Comparison of ENCODE assay signal across 22 mouse cellular contexts in the genomic region with DNA sequence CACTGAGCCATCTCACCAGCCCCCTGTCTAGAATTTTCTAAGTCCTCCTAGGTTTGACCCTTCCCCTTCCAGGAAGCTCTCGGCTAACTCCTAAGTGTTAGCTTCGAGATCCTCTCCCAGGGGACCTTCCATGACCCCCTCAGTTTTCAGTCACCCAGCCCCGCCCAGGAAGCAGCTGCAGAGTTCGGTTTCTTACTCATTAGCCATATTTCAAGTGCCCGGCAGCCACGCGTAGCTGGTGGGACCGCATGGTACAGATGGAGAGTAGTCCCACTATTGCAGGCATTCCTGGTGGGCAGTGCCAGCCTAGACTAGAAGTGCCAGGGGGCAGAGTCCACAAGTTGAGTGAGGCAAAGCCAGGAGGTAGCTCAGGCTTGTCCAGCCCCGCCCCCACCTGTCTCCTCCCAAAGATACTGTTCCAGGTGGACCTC. TPM values are rescaled to one million over a fixed set of nuclear protein-coding genes. Genes with fewer than 3 reads are reported as not detected.
A peak's percentile ranks its signal among the peaks of the same experiment; 100 is the strongest.
DNase-seq lines count a peak whose midpoint lies in the region; ATAC-seq and TF ChIP-seq lines count a peak whose summit lies in the region.
"Had no signal": no experiment of that assay in that cellular context is flagged by ENCODE, and none has a peak within 500 bp of the region (broad histone marks: within the 10 kb centered on the region; RNA-seq: fewer than 3 reads in every experiment).

No protein-coding gene starts in this region.

- no peak overlapping the region for H3K4me3 ChIP-seq in kidney, adult 2 months (ENCODE audit: insufficient read depth, low read depth, low read length)
- no peak overlapping the region for H3K4me3 ChIP-seq in kidney, embryonic 15.5 days (replicated peaks)
- no peak overlapping the region for H3K4me3 ChIP-seq in hindbrain, embryonic 12.5 days
- no peak overlapping the region for H3K4me3 ChIP-seq in forebrain, embryonic 14.5 days (ENCODE audit: low read depth, low read length)
- H3K4me3 ChIP-seq: embryonic facial prominence, embryonic 15.5 days; gastrocnemius, adult 2 months; limb, embryonic 13.5 days had no signal

- no peak overlapping the region for H3K27ac ChIP-seq in kidney, adult 2 months (ENCODE audit: insufficient read depth, low read depth, low read length)
- H3K27ac ChIP-seq in kidney, embryonic 15.5 days = no peak overlapping the region
- H3K27ac ChIP-seq in hindbrain, embryonic 12.5 days = no peak overlapping the region
- H3K27ac ChIP-seq in forebrain, embryonic 14.5 days (ENCODE audit: low read depth, low read length) = no peak overlapping the region
- H3K27ac ChIP-seq: embryonic facial prominence, embryonic 15.5 days; gastrocnemius, adult 2 months; limb, embryonic 13.5 days; liver, embryonic 14.5 days had no signal

- no peak for TF ChIP-seq POLR2A in kidney, adult 2 months (IDR thresholded peaks at IDR 0.05; ENCODE audit: low read depth, low read length)

- TF ChIP-seq CTCF in kidney, adult 2 months (conservative IDR thresholded peaks at IDR 0.05; ENCODE audit: insufficient read depth, insufficient read length, low read depth, low read length) = no peak

- H3K27me3 ChIP-seq in kidney, adult 2 months (replicated peaks; ENCODE audit: control insufficient read depth, insufficient read depth, low read length) = no peaks in the 10 kb centered on the region
- peaks cover 14% of the 10 kb centered on the region; the same call in 1 of the 2 replicates for H3K27me3 ChIP-seq in kidney, embryonic 15.5 days
- peaks cover 12% of the 10 kb centered on the region for H3K27me3 ChIP-seq in hindbrain, embryonic 12.5 days
- no peaks in the 10 kb centered on the region for H3K27me3 ChIP-seq in forebrain, embryonic 14.5 days (replicated peaks; ENCODE audit: control insufficient read depth, insufficient read depth, low read length)

- no peak overlapping the region for H3K4me2 ChIP-seq in kidney, embryonic 15.5 days
- H3K4me2 ChIP-seq in hindbrain, embryonic 12.5 days (replicated peaks) = no peak overlapping the region
- H3K4me2 ChIP-seq in forebrain, embryonic 14.5 days (ENCODE audit: low read length) = no peak overlapping the region
- H3K4me2 ChIP-seq: embryonic facial prominence, embryonic 15.5 days; limb, embryonic 13.5 days had no signal

- H3K36me3 ChIP-seq in kidney, adult 2 months (ENCODE audit: control insufficient read depth, insufficient read depth, low read length) = no peaks in the 10 kb centered on the region
- H3K36me3 ChIP-seq in kidney, embryonic 15.5 days = no peaks in the 10 kb centered on the region
- no peaks in the 10 kb centered on the region for H3K36me3 ChIP-seq in hindbrain, embryonic 12.5 days
- H3K36me3 ChIP-seq in forebrain, embryonic 14.5 days (ENCODE audit: control insufficient read depth, insufficient read depth, low read length) = no peaks in the 10 kb centered on the region
- H3K36me3 ChIP-seq: embryonic facial prominence, embryonic 15.5 days; limb, embryonic 13.5 days had no signal

- H3K9ac ChIP-seq in kidney, embryonic 15.5 days = no peak overlapping the region
- no peak overlapping the region for H3K9ac ChIP-seq in hindbrain, embryonic 12.5 days
- H3K9ac ChIP-seq in forebrain, embryonic 14.5 days (ENCODE audit: low read length) = no peak overlapping the region
- H3K9ac ChIP-seq: embryonic facial prominence, embryonic 15.5 days; limb, embryonic 13.5 days; liver, embryonic 14.5 days had no signal

- WGBS in kidney, adult 2 months = 19% methylated on average over 9 of the region's 9 CpGs
- WGBS in kidney, embryonic 15.5 days = 27% methylated on average over 9 of the region's 9 CpGs
- 73% methylated on average over 9 of the region's 9 CpGs for WGBS in hindbrain, embryonic 12.5 days
- 74% methylated on average over 9 of the region's 9 CpGs for WGBS in forebrain, embryonic 14.5 days

- no peak; the same call in 1 of the 2 replicates for ATAC-seq in kidney, embryonic 15.5 days (replicated peaks; ENCODE audit: low FRiP score)
- ATAC-seq in common myeloid progenitor, adult 5-6 weeks (replicated peaks; ENCODE audit: low read depth, poor library complexity, severe bottlenecking) = peak; percentile 21; the same call in 1 of the 2 replicates
- ATAC-seq in hindbrain, embryonic 12.5 days (ENCODE audit: low FRiP score) = no peak
- no peak for ATAC-seq in forebrain, embryonic 14.5 days
- ATAC-seq: activated CD4-positive, CD25-positive, alpha-beta regulatory T cell, adult 4 months; hindbrain, embryonic 16.5 days had no signal

- DNase-seq in kidney, adult 2 months = peak; percentile 71
- peak; percentile 53 for DNase-seq in A20 (ENCODE audit: low read depth, low spot score)
- peak; percentile 67 to 83 for DNase-seq in kidney, postnatal 25 days
- no peak for DNase-seq in forebrain, embryonic 14.5 days (ENCODE audit: low spot score)
- no peak for DNase-seq in thymus, postnatal 14 days
- DNase-seq: adrenal gland, postnatal 25 days; cerebellum, adult 11 months; cerebellum, postnatal 14 days; gastrocnemius, adult 2 months; heart, postnatal 36 days; retina, postnatal 1 day; thymus, postnatal 36 days had no signal

- no peaks in the 10 kb centered on the region for H3K9me3 ChIP-seq in kidney, embryonic 15.5 days (replicated peaks)
- H3K9me3 ChIP-seq in hindbrain, embryonic 12.5 days (replicated peaks) = no peaks in the 10 kb centered on the region
- H3K9me3 ChIP-seq in forebrain, embryonic 14.5 days (replicated peaks; ENCODE audit: control insufficient read depth, low read length) = no peaks in the 10 kb centered on the region
- H3K9me3 ChIP-seq: embryonic facial prominence, embryonic 15.5 days; limb, embryonic 13.5 days had no signal

- 0 out of 2 replicates have a peak, but pooled peaks cover 8% of the 10 kb centered on the region for H3K4me1 ChIP-seq in kidney, adult 2 months (ENCODE audit: control insufficient read depth, insufficient read depth, low read length)
- H3K4me1 ChIP-seq in kidney, embryonic 15.5 days = peaks cover 22% of the 10 kb centered on the region
- H3K4me1 ChIP-seq in hindbrain, embryonic 12.5 days = peaks cover 11% of the 10 kb centered on the region
- no peaks in the 10 kb centered on the region for H3K4me1 ChIP-seq in forebrain, embryonic 14.5 days (ENCODE audit: control insufficient read depth, insufficient read depth, low read length)

RNA-seq across cellular contexts. Expression of a gene that starts 6.9 kb away (rescaled TPM):
- polyA plus RNA-seq in kidney, adult 2 months (2012; rRNA removed) = 10.5 and 13.5 TPM in 2 replicates
- polyA plus RNA-seq in kidney, embryonic 15.5 days (2015; fragmentation: Nextera tagmentation; extraction: Ambion mirVana) = 25.3 and 29.6 TPM in 2 replicates
- 34.8 and 36.4 TPM in 2 replicates for total RNA-seq in common myeloid progenitor, adult 5-6 weeks (2017)
- 29.1 and 29.2 TPM in 2 replicates for polyA plus RNA-seq in hindbrain, embryonic 12.5 days (2016; fragmentation: Nextera tagmentation; extraction: Ambion mirVana)
- 22.0 and 25.6 TPM in 2 replicates for polyA plus RNA-seq in forebrain, embryonic 14.5 days (2014; fragmentation: Nextera tagmentation; extraction: Ambion mirVana)

RNA-seq across cellular contexts. Expression of a gene that starts 22.4 kb away (rescaled TPM):
- 0.84 and 1.4 TPM in 2 replicates for polyA plus RNA-seq in kidney, adult 2 months (2012; rRNA removed)
- polyA plus RNA-seq in kidney, embryonic 15.5 days (2015; fragmentation: Nextera tagmentation; extraction: Ambion mirVana) = 0.99 and 1.1 TPM in 2 replicates
- total RNA-seq in common myeloid progenitor, adult 5-6 weeks (2017) = 0.05 TPM in 1 of 2 replicates, not detected in the other
- polyA plus RNA-seq in hindbrain, embryonic 12.5 days (2016; fragmentation: Nextera tagmentation; extraction: Ambion mirVana) = 2.7 and 3.2 TPM in 2 replicates
- 1.7 and 2.5 TPM in 2 replicates for polyA plus RNA-seq in forebrain, embryonic 14.5 days (2014; fragmentation: Nextera tagmentation; extraction: Ambion mirVana)
- total RNA-seq: megakaryocyte-erythroid progenitor cell, adult 5-6 weeks had no signal
- polyA plus RNA-seq: large intestine, adult 2 months had no signal

RNA-seq across cellular contexts. Expression of a gene that starts 40.0 kb away (rescaled TPM):
- 181 and 191 TPM in 2 replicates for polyA plus RNA-seq in kidney, adult 2 months (2012; rRNA removed)
- polyA plus RNA-seq in kidney, embryonic 15.5 days (2015; fragmentation: Nextera tagmentation; extraction: Ambion mirVana) = 151 and 175 TPM in 2 replicates
- 85.6 and 95.4 TPM in 2 replicates for total RNA-seq in common myeloid progenitor, adult 5-6 weeks (2017)
- polyA plus RNA-seq in hindbrain, embryonic 12.5 days (2016; fragmentation: Nextera tagmentation; extraction: Ambion mirVana) = 348 and 359 TPM in 2 replicates
- 198 and 208 TPM in 2 replicates for polyA plus RNA-seq in forebrain, embryonic 14.5 days (2014; fragmentation: Nextera tagmentation; extraction: Ambion mirVana)

RNA-seq across cellular contexts. Expression of a gene that starts 51.2 kb away (rescaled TPM):
- polyA plus RNA-seq in kidney, adult 2 months (2012; rRNA removed) = 60.5 and 63.1 TPM in 2 replicates
- polyA plus RNA-seq in kidney, embryonic 15.5 days (2015; fragmentation: Nextera tagmentation; extraction: Ambion mirVana) = 59.7 and 63.5 TPM in 2 replicates
- 14.0 and 16.2 TPM in 2 replicates for total RNA-seq in common myeloid progenitor, adult 5-6 weeks (2017)
- polyA plus RNA-seq in hindbrain, embryonic 12.5 days (2016; fragmentation: Nextera tagmentation; extraction: Ambion mirVana) = 101 and 109 TPM in 2 replicates
- polyA plus RNA-seq in forebrain, embryonic 14.5 days (2014; fragmentation: Nextera tagmentation; extraction: Ambion mirVana) = 111 and 122 TPM in 2 replicates

RNA-seq across cellular contexts. Expression of a gene that starts 52.1 kb away (rescaled TPM):
- polyA plus RNA-seq in kidney, adult 2 months (2012; rRNA removed) = 30.0 and 45.6 TPM in 2 replicates
- 238 and 241 TPM in 2 replicates for polyA plus RNA-seq in kidney, embryonic 15.5 days (2015; fragmentation: Nextera tagmentation; extraction: Ambion mirVana)
- 91.4 and 211 TPM in 2 replicates for total RNA-seq in common myeloid progenitor, adult 5-6 weeks (2017)
- polyA plus RNA-seq in hindbrain, embryonic 12.5 days (2016; fragmentation: Nextera tagmentation; extraction: Ambion mirVana) = 307 and 311 TPM in 2 replicates
- polyA plus RNA-seq in forebrain, embryonic 14.5 days (2014; fragmentation: Nextera tagmentation; extraction: Ambion mirVana) = 77.3 and 82.5 TPM in 2 replicates

Comparison
In these comparisons a context has a peak if more than half of its experiments do, and no peak if none do; other contexts are left out.
1. DNase-seq: peak in kidney, adult 2 months (single experiment), A20 (single experiment) and kidney, postnatal 25 days (2 of 2); none in forebrain, embryonic 14.5 days (single experiment) and thymus, postnatal 14 days (single experiment).